Mouse (Mus musculus): ENCODE measurements around the gene 1110065P20Rik. TPM values are rescaled to one million over a fixed set of nuclear protein-coding genes. Genes with fewer than 3 reads are reported as not detected.
A peak's percentile ranks its signal among the peaks of the same experiment; 100 is the strongest.

1110065P20Rik gene
- polyA plus RNA-seq, 1 experiment from 2014 or later, result 40.8 TPM

DNA sequence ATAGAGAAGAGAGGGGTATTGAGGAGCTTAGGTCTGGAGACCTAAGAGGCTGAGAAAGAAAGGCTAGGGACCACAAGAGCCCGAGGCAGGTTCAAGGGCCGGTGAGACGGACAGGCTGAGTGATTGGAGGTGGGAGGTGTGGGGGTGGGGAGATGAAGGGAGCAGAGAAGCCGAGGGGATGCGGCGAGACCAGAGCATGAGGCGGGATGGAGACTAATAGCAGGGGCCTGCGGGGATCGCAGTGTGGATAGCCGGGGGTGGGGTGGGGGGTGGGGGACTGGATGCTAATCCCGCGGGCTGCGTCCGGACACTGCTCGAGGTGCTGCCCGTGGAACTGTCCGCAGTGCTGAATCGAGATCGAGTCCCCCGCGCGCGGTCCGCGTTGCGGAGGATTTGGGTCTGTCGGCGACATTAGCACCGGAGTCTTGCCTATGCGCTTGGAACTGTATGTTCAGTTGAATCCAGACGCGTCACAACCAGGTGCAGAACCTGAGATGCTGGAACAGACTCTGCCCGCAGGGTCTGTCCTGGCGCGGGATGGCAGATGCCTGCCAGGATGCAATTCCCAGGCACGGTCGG, 31.2 kb upstream of the 1110065P20Rik start:
- ATAC-seq (replicated peaks; ENCODE audit: extremely low read depth, insufficient read depth, low FRiP score), result no peak
- Histone ChIP-seq H3K4me1 (ENCODE audit: control insufficient read depth, insufficient read depth, low read length) (peaks cover 6% of the 10 kb centered on the region; the same call in 1 of the 2 replicates), H3K27ac (ENCODE audit: low read length) (no peak overlapping the region), H3K4me2 (ENCODE audit: low read depth, low read length) (no peak overlapping the region), H3K9me3 (replicated peaks; ENCODE audit: control insufficient read depth, low read length) (peaks cover 4% of the 10 kb centered on the region; the same call in 1 of the 2 replicates), H3K27me3 (ENCODE audit: control insufficient read depth, insufficient read depth, low read length) (peaks cover 72% of the 10 kb centered on the region), H3K9ac (ENCODE audit: low read length) (no peak overlapping the region), H3K4me3 (ENCODE audit: low read length) (no peak overlapping the region), H3K36me3 (ENCODE audit: control insufficient read depth, insufficient read depth) (no peaks in the 10 kb centered on the region)
- 2% methylated on average over 36 of the region's 37 CpGs for WGBS

DNA sequence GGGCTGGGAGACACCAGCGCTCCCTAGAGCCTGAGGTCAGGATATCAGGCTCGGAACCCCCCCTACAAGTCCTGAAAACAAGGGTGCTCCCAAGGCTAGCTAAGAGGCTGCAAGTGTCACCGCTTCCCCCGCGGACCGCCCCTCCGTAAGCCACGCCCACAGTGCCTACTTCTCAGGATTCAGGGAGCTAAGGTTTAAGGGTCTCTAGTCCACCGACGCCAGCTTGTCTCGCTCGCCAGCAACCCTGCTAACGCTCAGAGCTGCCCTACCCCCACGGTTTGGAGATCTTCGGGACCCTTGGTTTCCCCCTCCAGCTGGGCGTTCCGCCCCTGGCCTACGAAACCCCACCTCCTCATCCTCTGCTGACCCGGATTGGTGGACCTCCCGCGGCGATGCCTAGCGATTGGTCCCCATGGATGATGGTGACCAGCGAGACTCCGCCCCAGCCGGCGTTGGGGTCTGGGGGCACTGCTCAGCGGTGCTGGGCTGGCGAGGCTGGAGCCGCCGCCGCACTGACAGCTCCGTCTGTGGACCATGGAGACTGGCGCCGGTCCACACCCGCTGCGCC, 30.4 kb upstream of the 1110065P20Rik start:
- ATAC-seq (replicated peaks; ENCODE audit: extremely low read depth, insufficient read depth, low FRiP score), result no peak
- Histone ChIP-seq H3K4me1 (ENCODE audit: control insufficient read depth, insufficient read depth, low read length) (peaks cover 6% of the 10 kb centered on the region; the same call in 1 of the 2 replicates), H3K9ac (ENCODE audit: low read length) (no peak overlapping the region), H3K36me3 (ENCODE audit: control insufficient read depth, insufficient read depth) (no peaks in the 10 kb centered on the region), H3K4me2 (ENCODE audit: low read depth, low read length) (peak overlapping the region; percentile 44), H3K4me3 (ENCODE audit: low read length) (peak overlapping the region; percentile 22), H3K9me3 (replicated peaks; ENCODE audit: control insufficient read depth, low read length) (peaks cover 4% of the 10 kb centered on the region; the same call in 1 of the 2 replicates), H3K27ac (ENCODE audit: low read length) (no peak overlapping the region), H3K27me3 (ENCODE audit: control insufficient read depth, insufficient read depth, low read length) (peaks cover 70% of the 10 kb centered on the region)
- under 1% methylated on average over 37 of the region's 37 CpGs for WGBS

GRCm38 (mm10) chr4:124880599-124880998, 29.6 kb upstream of the 1110065P20Rik start, which contains the start of gene Epha10:
TSS of gene Epha10 (plus strand) at chr4:124880899.
- Histone ChIP-seq H3K27me3 (ENCODE audit: control insufficient read depth, insufficient read depth, low read length) (peaks cover 61% of the 10 kb centered on the region), H3K4me1 (ENCODE audit: control insufficient read depth, insufficient read depth, low read length) (peaks cover 6% of the 10 kb centered on the region; the same call in 1 of the 2 replicates), H3K36me3 (ENCODE audit: control insufficient read depth, insufficient read depth) (no peaks in the 10 kb centered on the region), H3K4me3 (ENCODE audit: low read length) (peak within 1 kb of the TSS; percentile 22), H3K4me2 (ENCODE audit: low read depth, low read length) (peak within 1 kb of the TSS; percentile 44), H3K9me3 (replicated peaks; ENCODE audit: control insufficient read depth, low read length) (peaks cover 4% of the 10 kb centered on the region; the same call in 1 of the 2 replicates), H3K27ac (ENCODE audit: low read length) (no peak within 1 kb of the TSS), H3K9ac (ENCODE audit: low read length) (no peak within 1 kb of the TSS)
- no peak for ATAC-seq (replicated peaks; ENCODE audit: extremely low read depth, insufficient read depth, low FRiP score)
- 6% methylated on average over 11 of the region's 11 CpGs for WGBS

- H3K27ac ChIP-seq (ENCODE audit: low read length), result no peak overlapping the region
- no peaks in the 10 kb centered on the region for H3K36me3 ChIP-seq (ENCODE audit: control insufficient read depth, insufficient read depth)
- H3K9ac ChIP-seq (ENCODE audit: low read length), result no peak overlapping the region
- H3K27me3 ChIP-seq (ENCODE audit: control insufficient read depth, insufficient read depth, low read length), result no peaks in the 10 kb centered on the region
- H3K4me1 ChIP-seq (ENCODE audit: control insufficient read depth, insufficient read depth, low read length), result no peaks in the 10 kb centered on the region
- 96% methylated on average over 1 of the region's 1 CpGs for WGBS
- H3K9me3 ChIP-seq (replicated peaks; ENCODE audit: control insufficient read depth, low read length), result peaks cover 4% of the 10 kb centered on the region; the same call in 1 of the 2 replicates
- H3K4me3 ChIP-seq (ENCODE audit: low read length), result no peak overlapping the region
- no peak for ATAC-seq (replicated peaks; ENCODE audit: extremely low read depth, insufficient read depth, low FRiP score)
- no peak overlapping the region for H3K4me2 ChIP-seq (ENCODE audit: low read depth, low read length)
Measured at GRCm38 (mm10) chr4:124872719-124873118, 21.7 kb upstream of the 1110065P20Rik start.

GRCm38 (mm10) chr4:124861283-124862188, 10.5 kb upstream of the 1110065P20Rik start, which contains the start of gene Maneal:
TSS of gene Maneal (minus strand) at chr4:124862171.
- 0 out of 2 replicates have a peak, but pooled peaks cover 4% of the 10 kb centered on the region for H3K4me1 ChIP-seq (ENCODE audit: control insufficient read depth, insufficient read depth, low read length)
- H3K4me3 ChIP-seq (ENCODE audit: low read length), result peak within 1 kb of the TSS; percentile 53
- no peak within 1 kb of the TSS for H3K27ac ChIP-seq (ENCODE audit: low read length)
- ATAC-seq (replicated peaks; ENCODE audit: extremely low read depth, insufficient read depth, low FRiP score), result no peak
- peaks cover 30% of the 10 kb centered on the region for H3K27me3 ChIP-seq (ENCODE audit: control insufficient read depth, insufficient read depth, low read length)
- 4% methylated on average over 76 of the region's 77 CpGs for WGBS
- no peaks in the 10 kb centered on the region for H3K36me3 ChIP-seq (ENCODE audit: control insufficient read depth, insufficient read depth)
- peak within 1 kb of the TSS; percentile 43 for H3K9ac ChIP-seq (ENCODE audit: low read length)
- H3K4me2 ChIP-seq (ENCODE audit: low read depth, low read length), result peak within 1 kb of the TSS; percentile 69
- H3K9me3 ChIP-seq (replicated peaks; ENCODE audit: control insufficient read depth, low read length), result no peaks in the 10 kb centered on the region

DNA sequence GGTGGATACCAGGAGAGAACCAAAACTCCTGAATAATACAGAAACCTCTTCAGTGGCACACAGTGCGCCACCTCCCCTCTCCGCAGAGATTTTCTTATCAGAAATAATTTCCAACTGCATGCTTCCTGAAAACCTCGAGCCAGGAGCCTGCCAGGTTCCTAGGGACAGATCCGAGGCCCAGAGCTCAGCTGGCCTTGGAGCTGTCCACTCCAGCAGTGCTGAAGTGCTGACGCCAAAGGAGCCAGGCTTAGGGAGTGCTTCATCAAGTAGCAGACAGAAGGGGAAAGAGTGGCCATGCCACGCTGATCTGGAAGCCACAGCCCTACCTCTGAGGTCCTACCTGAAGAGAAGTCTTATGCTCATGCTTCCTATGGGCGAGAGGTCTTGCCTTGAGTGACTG, 9.4 kb upstream of the 1110065P20Rik start:
- Histone ChIP-seq H3K27me3 (ENCODE audit: control insufficient read depth, insufficient read depth, low read length) (peaks cover 30% of the 10 kb centered on the region), H3K4me3 (ENCODE audit: low read length) (no peak overlapping the region), H3K9me3 (replicated peaks; ENCODE audit: control insufficient read depth, low read length) (no peaks in the 10 kb centered on the region), H3K36me3 (ENCODE audit: control insufficient read depth, insufficient read depth) (peaks cover 2% of the 10 kb centered on the region; the same call in 1 of the 2 replicates), H3K4me1 (ENCODE audit: control insufficient read depth, insufficient read depth, low read length) (0 out of 2 replicates have a peak, but pooled peaks cover 4% of the 10 kb centered on the region), H3K9ac (ENCODE audit: low read length) (no peak overlapping the region), H3K4me2 (ENCODE audit: low read depth, low read length) (no peak overlapping the region), H3K27ac (ENCODE audit: low read length) (no peak overlapping the region)
- 3% methylated on average over 7 of the region's 7 CpGs for WGBS
- ATAC-seq (replicated peaks; ENCODE audit: extremely low read depth, insufficient read depth, low FRiP score), result no peak

GRCm38 (mm10) chr4:124858370-124858769, 7.4 kb upstream of the 1110065P20Rik start:
- no peak for ATAC-seq (replicated peaks; ENCODE audit: extremely low read depth, insufficient read depth, low FRiP score)
- H3K36me3 ChIP-seq (ENCODE audit: control insufficient read depth, insufficient read depth), result peaks cover 12% of the 10 kb centered on the region
- peaks cover 26% of the 10 kb centered on the region for H3K27me3 ChIP-seq (ENCODE audit: control insufficient read depth, insufficient read depth, low read length)
- WGBS, result 37% methylated on average over 5 of the region's 5 CpGs
- H3K4me3 ChIP-seq (ENCODE audit: low read length), result no peak overlapping the region
- no peaks in the 10 kb centered on the region for H3K9me3 ChIP-seq (replicated peaks; ENCODE audit: control insufficient read depth, low read length)
- no peak overlapping the region for H3K4me2 ChIP-seq (ENCODE audit: low read depth, low read length)
- no peak overlapping the region for H3K27ac ChIP-seq (ENCODE audit: low read length)
- no peak overlapping the region for H3K9ac ChIP-seq (ENCODE audit: low read length)
- H3K4me1 ChIP-seq (ENCODE audit: control insufficient read depth, insufficient read depth, low read length), result 0 out of 2 replicates have a peak, but pooled peaks cover 4% of the 10 kb centered on the region

DNA sequence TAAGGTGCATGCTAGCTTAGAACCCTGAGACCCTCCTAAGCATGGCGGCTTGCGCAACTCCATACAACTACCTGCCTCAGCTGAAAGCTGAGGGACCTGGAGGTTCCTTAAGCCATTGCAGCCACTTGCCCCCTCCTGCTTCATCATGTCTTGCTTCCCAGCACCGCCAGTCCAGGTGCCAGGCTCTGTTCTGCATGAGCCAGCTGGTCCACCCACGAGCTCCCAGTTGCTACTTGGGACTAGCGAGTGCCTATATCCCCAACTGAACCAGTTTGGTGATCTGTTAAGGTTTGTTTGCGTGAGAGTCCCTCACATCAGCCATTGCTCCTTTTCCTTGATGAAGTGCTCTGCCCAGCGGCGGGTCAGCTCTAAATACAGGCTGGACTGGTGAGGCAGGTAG, 5.3 kb upstream of the 1110065P20Rik start:
- peaks cover 8% of the 10 kb centered on the region for H3K27me3 ChIP-seq (ENCODE audit: control insufficient read depth, insufficient read depth, low read length)
- H3K4me3 ChIP-seq (ENCODE audit: low read length), result no peak overlapping the region
- H3K9ac ChIP-seq (ENCODE audit: low read length), result no peak overlapping the region
- H3K27ac ChIP-seq (ENCODE audit: low read length), result no peak overlapping the region
- ATAC-seq (replicated peaks; ENCODE audit: extremely low read depth, insufficient read depth, low FRiP score), result no peak
- 91% methylated on average over 8 of the region's 8 CpGs for WGBS
- no peaks in the 10 kb centered on the region for H3K9me3 ChIP-seq (replicated peaks; ENCODE audit: control insufficient read depth, low read length)
- no peak overlapping the region for H3K4me2 ChIP-seq (ENCODE audit: low read depth, low read length)
- H3K4me1 ChIP-seq (ENCODE audit: control insufficient read depth, insufficient read depth, low read length), result peaks cover 11% of the 10 kb centered on the region
- H3K36me3 ChIP-seq (ENCODE audit: control insufficient read depth, insufficient read depth), result peaks cover 12% of the 10 kb centered on the region

Measured in heart, embryonic 16.5 days (tissue).